Mouse (Mus musculus) liver, embryonic 14 days (tissue): Measurements from ENCODE around the gene Bcl9. TPM values are rescaled to one million over a fixed set of nuclear protein-coding genes. Genes with fewer than 3 reads are reported as not detected.

Experiments used
- polyA plus RNA-seq: library from polyadenylated mRNA; depleted of rRNA; stranded (reverse); fragments of >200 nt; gene quantifications from 2 replicates; pipeline ENCODE4 v1.2.3, GENCODE M21; 2012; rRNA removed

The Bcl9 gene
- 1.4 and 1.8 TPM in 2 replicates for polyA plus RNA-seq

DNA sequence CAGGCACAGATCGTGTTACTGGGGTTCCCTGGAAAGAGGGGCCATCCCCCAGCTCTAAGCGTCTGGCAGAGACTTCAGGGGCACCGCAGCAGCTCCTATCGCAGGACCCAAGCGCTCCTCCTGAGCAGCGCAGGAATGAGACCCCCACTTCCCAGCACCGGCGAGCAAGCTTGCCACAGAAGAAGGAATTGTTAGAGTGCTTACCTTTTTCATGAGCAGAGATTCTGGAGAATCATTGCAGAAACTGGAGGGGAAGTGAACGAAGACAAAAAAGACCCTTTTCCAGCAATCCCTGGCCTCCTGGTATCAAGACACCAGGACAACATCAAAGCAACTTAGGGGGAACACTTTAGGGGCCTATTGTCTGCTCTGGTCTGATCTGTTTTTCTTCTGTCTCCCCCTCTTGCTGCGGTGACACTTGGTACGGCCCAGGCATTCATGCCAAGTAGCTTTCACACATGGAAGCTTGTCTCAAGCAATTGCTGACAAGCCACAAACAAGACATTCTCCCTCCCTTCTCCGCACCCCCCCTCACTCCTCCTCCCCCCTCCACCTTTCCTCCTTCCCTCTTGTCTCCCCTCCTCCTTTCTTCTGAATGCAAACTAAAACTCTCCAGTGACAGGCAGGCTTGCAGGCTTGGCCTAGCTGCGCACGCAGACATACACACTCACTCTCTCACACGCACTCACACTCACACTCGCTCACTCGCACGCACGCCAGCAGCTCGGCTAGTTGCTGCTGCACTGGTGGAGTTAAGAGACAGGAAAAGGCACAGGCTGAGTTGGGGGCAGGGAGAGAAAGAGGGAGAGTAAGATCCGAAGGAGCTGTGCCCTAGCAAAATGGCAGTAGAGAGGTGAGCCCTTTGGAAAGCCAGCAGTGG is at the start of gene Bcl9:
Gene Bcl9 (minus strand): TSS at position 365 of the 880 bp plus-strand sequence.

DNA sequence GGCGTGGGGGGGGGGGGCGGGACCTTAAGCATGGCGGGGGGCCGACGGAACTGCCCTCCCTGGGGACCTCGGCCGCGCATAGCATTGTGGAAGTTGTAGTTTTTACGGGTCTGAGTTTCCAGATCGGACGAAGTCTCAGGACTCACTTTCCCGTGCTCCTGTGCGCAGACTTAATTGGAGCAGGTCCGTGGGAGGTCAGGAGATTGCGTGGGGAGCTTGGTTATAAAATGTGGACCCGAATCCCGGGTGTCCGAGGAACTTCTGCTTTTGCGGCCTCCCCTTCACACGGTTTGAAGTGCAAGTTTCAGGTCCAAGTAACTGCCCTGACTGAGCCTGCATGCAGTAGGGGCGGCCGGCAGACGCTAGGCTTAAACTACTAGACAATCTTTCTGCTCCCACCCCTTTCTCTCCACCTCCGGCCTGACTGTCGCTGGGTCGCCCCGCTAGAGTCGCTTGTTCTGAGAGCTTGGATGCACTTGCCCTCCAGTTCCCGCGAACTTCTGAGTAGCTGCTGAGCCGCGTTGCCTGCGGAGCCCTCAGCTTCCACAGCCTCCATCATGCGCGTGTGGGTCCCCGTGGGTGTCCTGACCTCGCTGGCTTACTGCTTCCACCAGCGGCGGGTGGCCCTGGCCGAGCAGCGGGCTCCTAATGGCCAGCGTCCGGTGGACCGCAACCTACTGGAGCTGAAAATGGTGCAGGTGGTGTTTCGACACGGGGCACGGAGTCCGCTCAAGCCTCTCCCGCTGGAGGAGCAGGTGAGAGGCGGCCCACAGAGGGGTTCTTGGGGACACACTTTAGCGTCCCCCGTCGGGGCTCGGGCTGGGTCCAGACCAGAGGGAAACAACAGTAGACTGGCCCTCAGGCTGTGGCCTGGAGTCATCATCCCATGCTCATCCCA is 138.9 kb downstream of the Bcl9 start, which contains the start of gene Acp6:
Gene Acp6 (plus strand): TSS at position 167 of the 898 bp plus-strand sequence.

Other genes starting within 250 kb of the Bcl9 start
- gene Acp6, start 139.1 kb downstream of the Bcl9 start, polyA plus RNA-seq = 8.6 and 11.5 TPM in 2 replicates
- gene Olfr1402, start 124.1 kb upstream of the Bcl9 start, polyA plus RNA-seq = not detected in 2 replicates